Mouse (Mus musculus) E14TG2a.4 (cell line): ENCODE measurements around the gene Ttn.

Source experiments
- CTCF ChIP-seq: conservative IDR thresholded peaks from 2 replicates; pipeline ENCODE4 v1.5.1; 2014; ENCODE audit warnings: low read length
- NANOG ChIP-seq: IDR thresholded peaks from 2 replicates; pipeline ENCODE4 v1.6.1; 2014; ENCODE audit warnings: borderline replicate concordance, low read length, mixed read lengths

GRCm38 (mm10) chr2:76806376-76806775 lies 176.0 kb downstream of the Ttn start:
- no peak for TF ChIP-seq CTCF
- TF ChIP-seq NANOG, result no peak
